Mouse (Mus musculus) spleen, adult 2 months (tissue): ENCODE results near the gene Rgs10.

Experiments
- CTCF ChIP-seq: fragments of 200-500 bp; IDR thresholded peaks from 2 replicates; pipeline ENCODE4 v1.5.1; 2011; ENCODE audit warnings: mild to moderate bottlenecking, inconsistent platforms; ENCODE audit not compliant: insufficient read depth, insufficient read length, insufficient replicate concordance; ENCODE audit errors: extremely low read depth
- POLR2A ChIP-seq: fragments of 200-500 bp; IDR thresholded peaks from 2 replicates; pipeline ENCODE4 v1.6.1; 2011; ENCODE audit warnings: low read depth, low read length, inconsistent platforms

DNA sequence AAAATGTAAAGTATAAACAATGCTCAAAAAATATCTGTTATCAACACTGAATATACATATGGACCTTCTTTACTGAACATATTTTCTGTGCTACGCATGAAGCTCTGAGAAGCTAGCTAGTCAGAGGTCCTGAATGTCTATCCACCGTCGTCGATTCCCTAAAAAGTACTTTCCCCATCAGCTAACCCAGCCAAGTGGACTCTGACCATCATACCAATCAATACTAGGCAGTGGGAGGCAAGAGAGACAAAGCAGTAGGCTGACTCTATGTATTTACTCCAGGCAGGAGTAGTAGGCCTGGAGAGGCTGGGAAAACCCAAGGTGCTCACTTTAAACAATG is 41.2 kb upstream of the Rgs10 start:
- TF ChIP-seq POLR2A = no peak
- TF ChIP-seq CTCF = no peak
